Mouse (Mus musculus) erythroblast, embryonic 14.5 days (primary cell): ENCODE data around the gene Rogdi.

ENCODE experiments used
- GATA1 ChIP-seq: IDR thresholded peaks from 2 replicates; pipeline ENCODE4 v1.6.1; 2012; ENCODE audit warnings: low read length, inconsistent platforms, mixed read lengths
- TAL1 ChIP-seq: IDR thresholded peaks from 3 replicates; pipeline ENCODE4 v1.6.1; 2012; ENCODE audit warnings: low read length, inconsistent platforms, mixed read lengths

- TF ChIP-seq GATA1 (no peak), TAL1 (no peak)
Measured at GRCm38 (mm10) chr16:4998984-4999383, 14.4 kb downstream of the Rogdi start.
